Mouse (Mus musculus) megakaryocyte, embryonic 14.5 days (primary cell): ENCODE results near the gene Pank4.

Experiments used
- FLI1 ChIP-seq: IDR thresholded peaks from 2 replicates; pipeline ENCODE4 v1.6.1; 2012; ENCODE audit warnings: low read length, inconsistent platforms, mixed read lengths
- GATA1 ChIP-seq: IDR thresholded peaks from 3 replicates; pipeline ENCODE4 v1.6.1; 2012; ENCODE audit warnings: mixed read lengths, low read length, inconsistent platforms, borderline replicate concordance

GRCm38 (mm10) chr4:155008075-155008474 is 44.2 kb downstream of the Pank4 start:
- TF ChIP-seq GATA1 (no peak), FLI1 (no peak)
